Mouse (Mus musculus) erythroblast, embryonic 14.5 days (primary cell): ENCODE measurements around the gene Erg.

ENCODE experiments used
- GATA1 ChIP-seq: IDR thresholded peaks from 2 replicates; pipeline ENCODE4 v1.6.1; 2012; ENCODE audit warnings: low read length, inconsistent platforms, mixed read lengths
- TAL1 ChIP-seq: IDR thresholded peaks from 3 replicates; pipeline ENCODE4 v1.6.1; 2012; ENCODE audit warnings: low read length, inconsistent platforms, mixed read lengths

DNA sequence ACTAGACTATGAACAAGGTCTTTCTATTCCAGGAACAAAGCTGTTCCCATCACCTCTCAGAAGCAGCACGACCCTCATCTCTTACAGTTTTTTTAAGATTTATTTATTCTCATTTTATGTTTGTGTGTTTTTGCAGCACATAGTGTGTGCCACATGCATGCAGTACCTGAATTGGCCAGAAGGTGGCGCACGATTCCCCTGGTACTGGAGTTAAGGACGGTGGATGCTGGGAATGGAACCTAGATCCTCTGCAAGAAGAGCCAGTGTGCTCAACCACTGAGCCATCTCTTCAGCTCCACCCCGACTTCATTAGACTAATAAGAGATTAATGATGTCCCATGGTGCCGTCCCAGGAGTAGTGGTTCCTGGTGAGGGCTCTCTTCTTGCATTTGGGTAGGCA, 29.2 kb upstream of the Erg start:
- TF ChIP-seq GATA1 (no peak), TAL1 (no peak)
